Mouse (Mus musculus) kidney, postnatal 14 days (tissue): Measurements from ENCODE around the gene Dennd2c.
A peak's percentile ranks its signal among the peaks of the same experiment; 100 is the strongest.

Experiments used
- DNase-seq: peaks from one replicate; pipeline ENCODE4 v3.0.0; 2022; ENCODE audit warnings: mixed read lengths

The Dennd2c gene

DNA sequence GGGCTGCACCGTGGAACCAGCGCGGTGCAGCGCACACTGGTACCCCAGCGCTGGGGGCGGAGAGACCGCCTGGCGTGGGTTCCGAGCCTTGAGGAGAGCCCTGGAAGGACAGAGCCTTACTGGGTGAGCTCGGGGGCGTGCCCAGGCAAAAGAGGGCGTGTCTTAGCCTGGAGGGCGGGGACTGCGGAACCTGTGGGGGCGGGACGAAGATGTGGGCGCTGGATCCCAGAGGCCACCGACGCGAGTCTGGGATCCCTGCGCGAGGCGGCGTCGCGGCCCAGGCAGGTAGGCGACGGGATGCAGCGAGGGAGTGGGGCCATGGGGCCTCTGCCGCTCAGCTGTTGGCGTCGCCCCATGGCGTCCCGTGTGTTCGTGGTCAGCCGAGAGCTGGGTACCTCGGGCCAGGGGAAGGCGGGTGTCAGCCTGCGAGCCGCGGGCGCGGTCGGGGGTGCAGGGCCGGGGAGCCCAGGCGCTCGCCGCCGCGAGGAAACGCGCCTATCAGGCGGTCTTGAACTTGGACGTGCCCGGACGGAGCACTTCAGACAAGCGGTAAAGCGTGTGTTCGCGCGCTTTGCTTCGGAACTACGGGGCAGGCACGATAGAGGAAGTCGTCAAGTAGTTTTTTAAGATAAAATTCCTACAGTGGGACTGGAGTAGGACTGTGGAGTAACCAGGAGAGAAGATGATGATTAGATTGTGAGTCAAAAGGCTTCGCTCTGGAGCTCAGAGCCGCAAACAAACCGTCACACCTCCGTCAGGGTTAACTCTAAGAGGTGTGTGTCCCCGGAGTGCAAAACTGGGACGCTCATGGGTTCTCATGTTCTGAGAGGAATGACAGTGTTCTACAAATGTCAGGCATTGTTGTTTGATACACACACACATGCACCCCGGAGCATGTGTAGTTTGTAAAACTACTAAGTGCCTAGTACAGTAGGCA is at the start of gene Dennd2c:
Gene Dennd2c, plus strand, starts transcription at position 151 of the 937 bp plus-strand sequence.
- DNase-seq: peak; percentile 96

DNA sequence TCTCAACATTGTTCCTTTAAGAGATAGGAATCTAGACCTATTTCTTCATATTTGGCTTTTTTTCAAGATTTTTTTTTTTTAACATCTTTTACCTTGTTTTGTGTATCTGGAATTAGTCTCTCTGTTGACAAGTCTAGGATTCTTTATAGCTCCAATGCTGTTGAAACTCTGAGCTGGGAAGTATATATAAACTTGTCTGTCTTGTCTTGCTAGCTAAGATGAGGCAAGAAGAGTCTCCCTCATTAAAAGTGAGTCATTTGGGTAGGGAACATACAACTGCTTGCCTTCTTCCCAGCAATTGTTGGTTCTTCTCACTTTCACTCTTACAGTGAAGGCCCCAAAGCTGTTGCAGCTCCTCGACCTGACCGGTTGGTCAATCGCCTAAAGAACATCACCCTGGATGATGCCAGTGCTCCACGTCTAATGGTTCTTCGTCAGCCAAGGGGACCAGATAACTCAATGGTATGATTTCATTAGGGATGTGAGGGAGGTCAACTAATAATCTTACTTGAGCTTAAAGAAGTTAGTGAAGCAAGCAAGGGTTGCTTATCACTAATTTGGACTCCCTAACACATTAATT is 46.3 kb upstream of the Dennd2c start:
- DNase-seq: no peak

DNA sequence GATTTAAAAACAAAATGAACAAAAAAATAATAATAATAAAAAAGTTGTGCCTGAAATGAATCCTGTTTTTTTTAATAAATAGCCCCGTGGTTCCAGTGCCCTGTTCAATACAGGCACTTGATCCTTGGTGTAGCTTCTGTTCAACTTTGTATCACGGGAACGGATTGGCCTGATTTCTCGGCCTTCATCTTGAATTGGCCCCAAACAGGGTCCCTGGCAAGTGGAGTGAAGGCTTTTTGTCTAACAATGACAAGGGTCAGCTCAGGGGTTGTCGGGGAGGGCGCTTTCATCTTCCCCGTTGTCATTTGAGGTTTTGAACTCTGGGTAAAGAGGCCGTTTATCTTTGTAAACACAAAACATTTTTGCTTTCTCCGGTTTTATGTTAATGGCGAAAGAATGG is 44.7 kb upstream of the Dennd2c start:
- DNase-seq: no peak

DNA sequence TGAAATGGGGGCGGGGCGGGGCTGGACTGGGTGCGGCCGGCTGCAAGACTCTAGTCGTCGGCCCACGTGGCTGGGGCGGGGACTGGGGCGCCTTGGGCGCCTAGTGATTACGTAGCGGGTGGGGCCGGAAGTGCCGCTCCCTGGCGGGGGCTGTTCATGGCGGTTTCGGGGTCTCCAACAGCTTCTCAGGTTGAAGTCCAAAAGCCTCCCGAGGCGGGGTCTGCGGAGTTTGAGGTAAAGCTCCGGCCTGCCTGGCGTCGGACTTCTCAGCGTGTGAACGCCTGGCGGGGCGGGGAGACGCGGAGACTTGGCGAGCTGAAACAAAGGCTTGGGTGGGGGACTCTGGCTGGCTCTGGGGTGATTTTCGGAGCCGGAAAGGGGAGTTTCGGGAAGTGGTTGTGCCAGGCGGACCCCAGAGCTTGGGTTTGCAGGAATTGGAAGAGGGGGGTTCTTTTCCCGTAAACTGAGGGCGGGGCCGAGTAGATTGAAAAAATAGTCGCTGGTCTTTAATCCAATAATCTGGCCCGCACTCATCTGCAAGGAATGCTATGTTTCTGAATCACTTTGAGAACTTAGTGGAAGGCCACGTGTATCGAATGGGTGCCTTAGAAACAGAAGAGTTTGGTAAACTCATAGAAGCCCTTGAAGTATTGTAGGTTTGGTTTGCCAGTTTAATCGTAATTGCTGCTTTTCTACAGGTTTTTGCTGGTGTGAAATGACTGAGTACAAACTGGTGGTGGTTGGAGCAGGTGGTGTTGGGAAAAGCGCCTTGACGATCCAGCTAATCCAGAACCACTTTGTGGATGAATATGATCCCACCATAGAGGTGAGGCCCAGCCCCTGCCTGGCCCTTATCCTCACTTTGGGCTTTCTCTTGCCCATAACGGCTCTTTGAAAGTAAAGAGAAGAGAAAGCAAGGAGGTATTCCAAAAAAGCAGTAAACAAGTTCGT is 43.9 kb upstream of the Dennd2c start, which contains the start of gene Nras:
Gene Nras, plus strand, starts transcription at position 79 of the 951 bp plus-strand sequence.
- DNase-seq: peak; percentile 96

DNA sequence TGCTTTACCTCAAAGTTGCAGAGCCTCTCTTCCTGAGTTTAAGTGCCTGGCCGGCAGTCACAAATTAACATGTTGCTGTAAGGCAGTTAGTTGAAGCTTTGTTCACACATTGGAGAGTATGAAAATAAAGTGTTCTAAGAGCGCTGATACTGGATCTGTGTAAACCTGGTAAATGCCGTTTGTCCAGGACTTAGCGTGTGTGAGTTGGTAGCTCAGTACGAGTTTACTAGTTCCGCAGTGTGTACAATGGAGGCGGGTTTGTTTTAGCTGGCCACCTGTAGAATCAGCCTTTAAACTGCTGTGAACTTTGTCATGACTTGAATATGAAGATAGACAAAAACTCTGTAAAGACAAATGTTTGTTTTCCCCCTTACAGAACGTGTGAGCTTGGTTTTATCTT is 35.5 kb upstream of the Dennd2c start:
- DNase-seq: no peak

DNA sequence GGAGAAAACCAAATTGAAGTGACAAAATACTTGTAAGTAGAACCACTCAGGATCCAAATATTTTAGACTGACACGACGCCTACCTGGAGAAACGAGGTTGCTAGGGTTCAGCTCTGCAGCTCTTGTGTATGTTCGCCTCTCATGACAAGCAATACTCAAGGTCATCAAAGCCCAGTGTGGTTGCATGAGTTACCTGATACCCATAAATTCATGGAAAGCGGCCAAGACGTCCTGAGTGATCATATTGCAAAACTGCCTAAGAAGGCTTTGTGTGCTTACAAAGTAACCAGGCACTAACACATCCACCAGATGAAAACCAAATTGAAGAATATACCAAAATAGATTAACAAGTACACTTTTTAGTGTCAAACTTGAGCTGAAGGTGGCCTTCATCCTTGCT is 33.4 kb upstream of the Dennd2c start:
- no peak for DNase-seq

DNA sequence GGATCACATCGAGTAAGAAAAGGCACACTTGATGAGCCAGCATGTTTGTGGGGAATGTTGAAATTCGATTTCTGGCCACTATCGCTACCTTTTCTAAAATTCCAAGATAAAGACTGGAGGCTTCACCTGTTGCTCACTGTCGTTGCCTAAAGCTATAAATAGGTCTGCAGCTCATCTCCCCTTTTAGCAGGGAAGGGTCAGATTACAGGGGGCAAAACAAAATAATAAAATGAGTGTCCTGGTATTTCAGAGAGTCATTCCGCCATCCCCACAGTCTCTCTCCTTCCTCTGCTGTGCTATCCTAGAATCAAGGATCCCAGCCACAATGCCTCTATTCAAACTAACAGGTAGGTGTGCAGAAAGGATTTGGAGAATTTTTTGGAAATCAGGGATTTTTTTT is 28.6 kb upstream of the Dennd2c start, which contains the start of gene Ampd1:
Gene Ampd1, plus strand, starts transcription at position 244 of the 400 bp plus-strand sequence.
- no peak for DNase-seq

DNA sequence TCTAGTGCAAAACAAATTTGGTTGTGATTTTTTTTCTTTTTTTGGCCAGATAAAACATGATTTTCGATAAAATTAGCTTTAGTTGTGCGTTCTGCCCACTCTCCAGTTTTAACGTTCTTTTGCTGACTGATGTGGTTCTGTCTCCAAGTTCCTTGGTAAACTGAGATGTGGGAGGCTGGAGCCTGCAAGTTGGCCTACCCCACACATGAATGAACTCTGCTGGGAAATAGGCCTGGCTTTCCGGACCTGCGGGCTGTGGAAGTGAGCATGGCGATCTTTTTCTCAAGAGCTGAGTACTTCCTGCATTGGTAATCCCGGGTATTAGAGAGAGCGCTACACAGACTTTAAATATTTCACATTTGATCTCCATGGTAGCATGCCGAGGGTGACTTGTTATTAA is 26.5 kb upstream of the Dennd2c start:
- no peak for DNase-seq

DNA sequence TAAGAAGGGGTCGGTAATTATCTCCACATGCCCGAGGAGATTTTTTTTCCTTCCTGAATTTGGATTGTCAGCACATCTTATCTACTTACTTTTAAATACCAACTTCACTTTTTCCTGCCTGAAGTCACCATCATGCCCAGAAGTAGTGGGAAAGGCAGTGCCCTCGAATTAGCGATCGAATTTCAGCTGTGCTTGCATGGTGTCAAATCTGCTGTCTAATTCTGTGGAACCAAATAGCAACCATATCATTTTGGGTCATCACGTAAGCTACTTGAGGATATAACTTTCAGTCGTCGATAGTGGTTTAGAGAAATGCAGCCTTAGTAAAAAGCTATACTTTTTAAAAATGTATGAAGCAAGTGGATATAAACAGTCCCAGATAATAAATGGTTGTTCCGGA is 25.9 kb upstream of the Dennd2c start:
- no peak for DNase-seq

DNA sequence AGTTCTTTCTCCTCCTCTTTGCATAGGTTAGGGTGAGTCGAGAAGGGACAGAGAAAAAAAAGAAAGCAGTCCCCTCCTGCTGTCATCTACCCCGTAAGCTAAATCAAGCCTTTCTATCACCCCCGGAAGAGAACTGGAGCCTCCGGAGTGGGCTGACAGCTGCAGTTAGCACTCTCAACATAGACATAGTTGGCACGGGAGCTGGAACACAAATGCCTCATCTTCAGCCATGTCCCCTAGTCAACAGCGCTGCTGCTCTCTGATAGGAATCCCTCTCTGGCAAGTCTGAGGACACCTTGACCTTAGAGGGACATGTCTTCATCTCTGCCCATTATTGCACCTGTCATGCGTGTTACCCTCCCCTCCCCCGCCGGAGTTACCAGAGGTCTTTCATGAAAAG is 23.1 kb upstream of the Dennd2c start:
- DNase-seq: no peak

DNA sequence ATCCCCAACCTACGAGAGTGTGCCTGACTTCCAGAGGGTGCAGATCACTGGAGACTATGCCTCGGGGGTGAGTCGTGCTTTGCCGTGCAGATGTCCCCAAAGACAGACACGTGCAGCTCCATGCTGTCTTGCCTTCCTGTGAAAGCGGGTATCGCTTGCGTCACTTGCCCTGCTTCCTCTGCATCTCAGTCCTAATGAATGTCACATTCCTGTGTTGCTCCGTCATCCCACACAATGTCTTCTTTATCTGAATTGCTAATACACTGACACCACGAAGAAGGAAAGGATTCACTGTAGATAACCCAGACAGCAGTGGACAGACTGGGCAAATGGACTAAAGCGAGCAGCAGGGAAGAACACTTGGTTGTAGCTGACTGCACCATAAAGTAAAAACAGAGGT is 21.4 kb upstream of the Dennd2c start:
- no peak for DNase-seq

DNA sequence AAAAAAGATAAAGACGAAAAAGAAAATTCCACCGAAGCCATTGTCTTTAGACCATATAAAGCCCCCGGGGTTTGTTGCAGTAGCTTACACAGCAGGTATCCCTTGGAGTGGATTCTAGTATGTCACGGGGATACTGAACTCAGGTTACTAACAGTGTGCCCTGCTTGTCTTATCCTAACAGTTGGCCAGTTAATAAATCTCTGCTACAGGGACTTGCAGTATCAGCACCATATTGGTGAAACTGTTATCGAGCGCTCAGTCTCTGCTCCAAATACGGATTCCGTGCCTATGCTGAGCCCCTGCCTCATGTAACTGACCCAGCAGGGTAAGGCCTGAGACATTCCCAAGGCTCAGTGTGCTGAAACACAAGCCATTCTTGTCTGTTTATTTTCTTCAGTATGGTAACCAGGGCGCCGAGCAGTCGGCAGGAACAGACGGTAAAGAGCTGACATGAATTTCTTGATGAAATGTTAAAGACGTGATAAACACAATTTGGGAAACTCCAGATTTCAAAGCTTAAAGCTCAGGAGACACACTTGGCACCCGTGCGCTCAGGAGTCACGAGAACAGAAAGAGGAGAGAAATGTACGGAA is 20.4 kb upstream of the Dennd2c start:
- no peak for DNase-seq

DNA sequence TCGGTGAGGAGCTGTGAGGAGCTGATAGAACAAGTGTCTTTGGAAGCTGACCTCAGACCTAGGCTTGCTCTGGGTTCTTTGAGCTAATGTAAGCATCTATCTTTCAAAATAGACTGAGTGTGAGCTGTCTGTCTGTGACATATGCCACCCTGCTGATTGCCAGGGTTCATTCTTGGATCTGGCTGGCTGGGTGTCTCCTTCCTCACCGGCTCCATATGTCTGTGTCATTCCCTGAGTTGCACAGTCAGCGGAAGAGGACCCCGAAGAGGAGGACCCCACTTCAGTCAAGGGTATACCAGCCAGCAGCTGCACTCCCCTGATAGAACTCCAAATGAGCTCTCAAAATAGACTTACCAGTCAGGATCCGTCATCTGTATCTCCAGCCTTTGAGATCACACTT is 19.6 kb upstream of the Dennd2c start:
- no peak for DNase-seq

DNA sequence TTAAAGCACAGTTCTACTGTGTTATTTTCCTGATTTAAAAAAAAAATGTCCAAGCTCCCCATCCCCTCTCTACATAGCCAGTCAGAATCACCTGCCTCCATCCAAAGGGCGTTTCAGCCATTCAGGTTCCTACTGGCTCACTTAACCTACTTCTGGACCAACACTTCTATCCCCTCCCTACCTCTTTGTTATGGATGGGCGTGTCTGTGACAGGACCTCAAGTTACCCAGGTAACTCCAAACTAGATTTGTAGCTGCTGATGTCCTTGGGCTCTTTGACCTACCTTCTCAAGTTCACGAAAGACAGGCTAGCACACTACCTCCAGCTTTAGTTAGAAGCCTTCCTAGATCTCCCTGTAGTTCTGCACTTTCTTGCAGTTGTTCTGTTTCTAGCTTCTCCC is 16.4 kb upstream of the Dennd2c start:
- no peak for DNase-seq

DNA sequence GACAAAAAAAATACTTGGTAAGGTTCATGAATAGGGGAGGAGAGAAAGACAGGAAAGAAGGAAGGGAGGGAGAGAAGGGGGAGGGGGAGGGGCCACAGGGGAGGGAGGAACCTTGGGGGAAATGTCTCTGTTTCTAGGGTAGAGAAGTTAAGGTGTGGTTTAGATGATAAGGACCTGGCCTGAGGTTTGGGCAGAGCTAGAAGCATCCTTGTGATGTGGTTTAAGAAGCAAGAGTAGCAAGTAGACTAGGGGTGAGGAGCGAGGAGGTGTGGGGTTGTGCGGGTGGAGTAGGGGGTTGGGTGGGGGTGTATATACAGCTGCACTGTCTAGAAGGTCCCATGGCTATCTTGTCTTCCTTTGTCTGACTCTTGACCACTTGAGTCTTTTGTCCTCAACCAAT is 10.7 kb upstream of the Dennd2c start:
- DNase-seq: no peak

DNA sequence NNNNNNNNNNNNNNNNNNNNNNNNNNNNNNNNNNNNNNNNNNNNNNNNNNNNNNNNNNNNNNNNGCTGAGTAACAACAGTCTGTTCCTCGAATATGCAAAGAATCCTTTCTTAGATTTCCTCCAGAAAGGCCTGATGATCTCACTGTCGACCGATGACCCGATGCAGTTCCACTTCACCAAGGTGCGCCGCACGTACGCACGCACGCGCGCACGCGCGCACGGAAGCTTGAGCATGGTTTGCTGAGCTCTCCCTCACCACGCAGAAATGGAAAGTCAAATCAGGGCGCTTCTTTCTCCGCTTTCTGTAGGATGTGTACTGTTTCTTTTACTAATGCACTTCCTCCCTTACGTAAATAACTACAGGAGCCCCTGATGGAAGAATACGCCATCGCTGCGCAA is 3.7 kb upstream of the Dennd2c start:
- no peak for DNase-seq

DNA sequence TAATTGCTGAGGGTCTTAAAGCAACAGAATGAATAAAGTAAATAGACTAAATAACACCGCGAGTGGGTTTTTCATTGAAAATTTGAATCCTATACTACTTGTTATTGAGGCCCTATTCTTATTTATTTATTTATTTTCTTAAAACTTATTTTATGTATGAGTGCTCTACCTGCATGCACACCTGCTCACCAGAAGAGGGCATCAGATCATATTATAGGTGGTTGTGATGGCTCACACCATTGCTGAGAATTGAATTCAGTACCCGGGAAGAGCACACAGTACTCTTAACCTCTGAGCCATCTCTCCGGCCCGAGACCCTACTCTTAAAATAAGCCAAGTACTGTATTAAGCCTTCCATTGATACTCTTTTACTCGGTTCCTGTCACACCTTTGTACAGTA is 2.7 kb upstream of the Dennd2c start:
- DNase-seq: no peak

DNA sequence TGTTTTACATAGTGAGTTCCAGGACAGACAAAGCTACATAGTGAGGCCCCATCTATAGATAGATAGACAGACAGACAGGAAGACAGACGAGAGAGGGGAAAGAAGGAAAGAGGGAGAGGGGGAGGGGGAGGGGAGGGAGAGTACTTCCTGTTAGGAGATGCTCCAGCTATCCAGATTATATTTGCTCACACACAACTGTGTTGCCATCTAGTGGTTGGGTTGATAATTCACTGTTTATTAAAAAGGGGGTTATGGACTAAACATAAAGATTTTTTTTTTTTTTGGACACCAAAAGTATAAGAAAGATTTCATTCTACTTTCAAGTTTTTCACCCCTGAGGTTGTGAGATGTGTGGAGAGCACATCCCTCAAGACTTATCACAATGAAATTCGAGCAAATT is 1.7 kb upstream of the Dennd2c start:
- no peak for DNase-seq

DNA sequence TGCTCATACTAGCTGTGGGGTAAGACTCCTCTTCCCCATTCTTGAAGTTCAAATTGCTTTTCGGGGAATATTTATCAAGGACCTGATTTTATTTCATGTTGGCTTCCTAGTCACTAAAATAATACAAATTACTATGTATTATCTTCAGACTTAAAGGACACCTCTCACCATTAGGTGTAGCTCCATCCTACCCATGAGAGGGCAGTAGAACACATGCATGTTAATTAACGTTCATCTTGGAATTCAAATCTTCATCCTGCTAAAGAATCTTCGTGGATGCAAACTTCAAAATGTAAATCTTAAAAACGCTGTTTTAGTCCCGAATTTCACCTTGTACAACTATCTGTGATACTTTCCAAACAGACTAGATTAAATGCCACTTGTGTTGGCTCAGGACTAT is 1.2 kb upstream of the Dennd2c start:
- DNase-seq: no peak

DNA sequence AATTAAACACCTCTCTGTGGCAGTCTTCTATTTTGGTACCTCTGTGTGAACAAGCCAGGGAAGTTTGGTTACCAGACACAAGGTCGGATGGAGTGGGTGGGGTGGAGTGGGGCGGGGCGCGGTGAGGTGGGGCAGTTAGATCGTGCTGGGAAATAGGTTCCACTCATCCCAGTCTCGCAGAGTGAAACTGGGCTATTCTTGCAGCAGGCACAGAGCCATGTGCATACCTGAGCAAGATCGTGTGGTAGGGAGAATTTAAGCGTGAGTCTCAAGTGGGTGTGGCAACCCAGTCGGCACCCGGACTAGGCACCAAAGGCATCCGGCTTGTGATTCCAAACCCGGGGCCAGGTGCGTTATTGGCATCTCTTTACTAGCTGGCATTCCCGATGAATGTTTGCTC is 495 bp upstream of the Dennd2c start:
- DNase-seq: no peak

DNA sequence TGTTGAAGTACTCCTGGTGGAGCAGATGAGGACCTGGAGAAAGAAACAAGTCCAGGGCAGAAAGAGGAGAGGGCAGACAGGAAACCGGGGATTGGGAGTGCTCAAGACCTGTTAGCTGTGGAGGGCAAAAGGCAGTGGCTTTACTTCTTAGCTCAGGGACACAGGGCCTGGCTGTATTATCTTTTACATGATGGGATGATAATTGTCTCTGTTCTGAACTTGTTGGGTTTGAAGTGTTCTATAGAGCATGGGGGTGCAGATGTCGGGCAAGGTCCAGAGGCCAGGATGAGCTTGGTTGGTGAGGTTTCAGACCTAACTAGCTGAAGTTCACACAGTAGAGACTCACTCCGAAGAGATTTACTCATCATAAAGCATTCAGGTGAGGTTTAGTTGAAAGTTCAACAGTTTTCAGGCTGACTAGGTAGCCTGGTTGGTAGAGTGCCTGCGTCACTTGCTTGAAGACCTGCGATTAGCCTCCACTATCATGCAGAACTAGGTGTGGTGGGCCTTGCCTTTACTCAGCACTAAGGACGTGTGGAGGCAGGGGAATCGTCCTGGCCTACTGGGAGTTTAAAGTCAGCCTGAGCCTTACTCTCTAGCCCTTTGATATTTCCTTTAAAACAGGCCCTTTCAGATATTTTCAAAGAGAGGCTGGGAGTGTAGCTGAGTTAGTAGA is 5.3 kb downstream of the Dennd2c start:
- no peak for DNase-seq

DNA sequence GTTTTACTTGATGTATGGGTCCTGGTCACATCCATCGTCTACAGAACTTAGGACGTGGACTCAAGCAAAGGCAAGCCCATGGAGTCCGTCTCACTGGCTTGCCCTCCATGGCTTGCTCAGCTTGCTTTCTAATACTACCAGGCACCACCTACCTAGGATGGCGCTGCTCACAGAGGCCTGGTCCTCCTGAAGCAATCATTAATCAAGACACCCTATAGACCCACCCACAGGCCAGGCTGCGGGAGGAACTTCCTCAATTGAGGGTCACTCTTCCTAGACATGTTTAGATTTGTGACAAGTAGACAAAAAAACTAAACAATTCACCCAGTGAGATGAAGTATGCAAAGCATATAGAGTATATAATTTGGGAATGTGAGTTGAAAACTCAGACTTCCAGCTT is 9.8 kb downstream of the Dennd2c start:
- DNase-seq: no peak
